Mouse (Mus musculus) left cerebral cortex, adult 2 months (tissue): ENCODE results near the gene Tectb. TPM values are rescaled to one million over a fixed set of nuclear protein-coding genes. Genes with fewer than 3 reads are reported as not detected.

Source experiments
- DNase-seq, 2 experiments: peaks; one replicate each; pipeline ENCODE4 v3.0.0; 2021 to 2022; ENCODE audit warnings: low spot score in 2 of 2, mixed read lengths in 1 of 2; ENCODE audit errors: extremely low spot score in 1 of 2
- H3K27ac ChIP-seq: fragments of 200-600 bp; 2 replicates; pipeline ENCODE4 v1.8.1; 2022
- H3K4me3 ChIP-seq: fragments of 200-600 bp; 2 replicates; pipeline ENCODE4 v1.8.1; 2022
- CTCF ChIP-seq: fragments of 200-600 bp; IDR thresholded peaks from 2 replicates; pipeline ENCODE4 v1.8.1; 2022; ENCODE audit warnings: antibody characterized with exemption, mild to moderate bottlenecking, moderate library complexity
- intact Hi-C: fragments of 180-260 bp; cut with DNase I; formaldehyde crosslinking; loops from one replicate; pipeline ENCODE4 v1.15.1; 2025
- microRNA-seq, 2 experiments: library from miRNA; unstranded; fragments of <30 nt; microRNA quantifications; one replicate each; pipeline ENCODE4 v1.2.0; 2021
- total RNA-seq, 2 experiments: library from RNA; stranded (reverse); gene quantifications; 2 replicates each; pipeline ENCODE4 v1.2.3; 2021

Gene Tectb
- total RNA-seq, 2 experiments from 2014 or later: not detected

GRCm38 (mm10) chr19:55239766-55240426 lies 59.4 kb downstream of the Tectb start:
- no peak overlapping the region for H3K27ac ChIP-seq
- TF ChIP-seq CTCF: no peak
- intact Hi-C loops: no loop called here
- DNase-seq: no peak
- H3K4me3 ChIP-seq: no peak overlapping the region

- TF ChIP-seq CTCF: no peak
- intact Hi-C loops: no loop called here
- Histone ChIP-seq H3K4me3 (no peak within 1 kb of the TSS), H3K27ac (no peak within 1 kb of the TSS)
- no peak for DNase-seq
These were observed 60.7 kb downstream of the Tectb start, which contains the start of gene Gucy2g for GRCm38 (mm10) chr19:55241186-55241645. TSS of gene Gucy2g (minus strand) at chr19:55241236.

- DNase-seq: peak; percentile 43 to 61
- TF ChIP-seq CTCF: peak; percentile 29
- Histone ChIP-seq H3K27ac (peak overlapping the region; percentile 76), H3K4me3 (no peak overlapping the region)
- intact Hi-C loops: no loop called here
These were observed 64.3 kb downstream of the Tectb start for GRCm38 (mm10) chr19:55244791-55245231.

Small RNAs within 50 kb of the gene (microRNA-seq; reads per million reads assigned to microRNA genes)
- 1.2 to 1.7 reads per million in 2 experiments for gene Mir6715

Other genes with a start within 250 kb of the Tectb start
- gene Gpam, start 53.5 kb upstream of the Tectb start, total RNA-seq: 10 to 100 TPM; 35.9 to 36.6 TPM
- gene Gucy2g, start 60.5 kb downstream of the Tectb start, total RNA-seq: 1 to 10 TPM; 3.3 to 3.5 TPM
- gene Acsl5, start 71.2 kb downstream of the Tectb start, total RNA-seq: 10 to 100 TPM; 52.0 to 57.0 TPM
- gene Zdhhc6, start 135.3 kb downstream of the Tectb start, total RNA-seq: 10 to 100 TPM; 26.3 to 28.9 TPM
- 10 to 100 TPM; 66.2 to 67.0 TPM for gene Vti1a, start 135.6 kb downstream of the Tectb start, total RNA-seq